Mouse (Mus musculus) right cerebral cortex, postnatal 36 days (tissue): Measurements from ENCODE around the gene Gm49396.

Source experiments
- DNase-seq, 2 experiments: peaks; one replicate each; pipeline ENCODE4 v3.0.0; 2022; ENCODE audit warnings: low spot score in 2 of 2, mixed read lengths in 1 of 2

The Gm49396 gene

GRCm38 (mm10) chr7:30610043-30610442 lies 46.9 kb downstream of the Gm49396 start:
- no peak for DNase-seq

GRCm38 (mm10) chr7:30612654-30613402 lies 49.7 kb downstream of the Gm49396 start, which contains the start of gene Upk1a:
Gene Upk1a, minus strand, starts transcription at chr7:30612847.
- no peak for DNase-seq

DNA sequence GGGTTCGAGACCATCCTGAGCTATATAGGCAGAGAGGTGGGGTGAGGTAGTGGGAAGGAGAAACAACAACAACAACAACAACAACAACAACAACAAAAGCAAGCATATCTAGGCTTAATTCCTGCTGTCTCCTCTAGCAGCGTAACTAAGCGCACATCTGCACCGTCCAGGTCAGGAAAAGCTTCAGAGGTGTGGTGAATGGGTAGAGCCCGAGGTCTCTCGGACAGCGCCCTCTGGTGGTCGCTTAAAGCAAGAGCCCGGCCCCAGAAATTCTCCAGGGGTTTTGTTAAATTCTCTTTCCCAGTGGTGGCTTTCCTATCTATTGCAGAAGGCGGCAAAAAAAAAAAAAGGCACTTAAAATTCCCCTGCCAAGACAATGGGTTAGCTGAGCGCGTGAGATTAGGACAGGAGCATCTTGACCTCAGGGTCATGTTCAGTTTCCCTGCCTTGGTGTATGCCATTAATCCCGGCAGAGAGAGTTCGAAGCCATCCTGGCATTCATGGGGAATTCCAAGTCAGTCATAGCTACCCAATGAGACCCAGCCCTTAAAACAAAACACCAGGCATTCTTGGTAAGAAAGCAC lies 50.5 kb downstream of the Gm49396 start:
- no peak for DNase-seq

GRCm38 (mm10) chr7:30614454-30614853 lies 51.3 kb downstream of the Gm49396 start:
- no peak for DNase-seq

DNA sequence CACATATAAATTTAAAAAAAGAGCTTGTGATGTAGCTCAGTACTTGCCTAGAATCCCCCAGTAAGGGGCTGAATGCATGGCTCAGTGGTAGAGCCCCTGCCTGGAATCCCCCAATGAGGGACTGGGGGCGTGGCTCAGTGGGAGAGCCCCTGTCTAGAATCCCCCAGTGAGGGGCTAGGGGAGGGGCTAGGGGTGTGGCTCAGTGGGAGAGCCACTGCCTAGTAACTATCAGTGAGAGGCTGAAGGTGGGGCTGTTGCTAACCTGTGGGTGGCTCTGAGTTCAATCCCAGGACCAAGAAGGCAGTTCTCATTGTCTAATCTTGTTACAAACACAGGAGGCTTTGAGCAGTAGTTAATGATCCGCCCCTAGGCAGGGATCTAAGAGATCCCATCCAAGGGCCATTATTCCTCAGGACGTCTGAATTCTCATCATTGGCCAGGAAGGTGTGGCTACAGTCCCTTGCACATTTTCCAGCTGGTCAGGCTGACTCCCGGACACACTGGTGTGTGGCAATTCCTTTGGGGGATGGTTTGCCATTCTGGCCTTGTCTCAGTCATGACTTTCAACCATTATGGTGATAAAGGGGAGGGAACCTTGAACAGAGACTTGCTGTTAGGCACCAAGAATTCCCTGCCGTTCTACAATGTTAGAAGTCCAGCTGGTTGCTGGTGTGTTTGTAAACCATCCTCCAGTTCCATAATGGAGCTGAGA lies 52.1 kb downstream of the Gm49396 start:
- DNase-seq: no peak
